Mouse (Mus musculus) neural tube, postnatal 0 days (tissue): ENCODE data around the gene Kctd12b. TPM values are rescaled to one million over a fixed set of nuclear protein-coding genes. Genes with fewer than 3 reads are reported as not detected.

ENCODE experiments used
- polyA plus RNA-seq: library from polyadenylated mRNA; unstranded; fragments of >200 nt; fragmentation: Nextera tagmentation; extraction: Ambion mirVana; gene quantifications from 2 replicates; pipeline ENCODE4 v1.2.1, GENCODE M21; 2015

The Kctd12b gene
- polyA plus RNA-seq, result 3.1 TPM in 2 replicates

DNA sequence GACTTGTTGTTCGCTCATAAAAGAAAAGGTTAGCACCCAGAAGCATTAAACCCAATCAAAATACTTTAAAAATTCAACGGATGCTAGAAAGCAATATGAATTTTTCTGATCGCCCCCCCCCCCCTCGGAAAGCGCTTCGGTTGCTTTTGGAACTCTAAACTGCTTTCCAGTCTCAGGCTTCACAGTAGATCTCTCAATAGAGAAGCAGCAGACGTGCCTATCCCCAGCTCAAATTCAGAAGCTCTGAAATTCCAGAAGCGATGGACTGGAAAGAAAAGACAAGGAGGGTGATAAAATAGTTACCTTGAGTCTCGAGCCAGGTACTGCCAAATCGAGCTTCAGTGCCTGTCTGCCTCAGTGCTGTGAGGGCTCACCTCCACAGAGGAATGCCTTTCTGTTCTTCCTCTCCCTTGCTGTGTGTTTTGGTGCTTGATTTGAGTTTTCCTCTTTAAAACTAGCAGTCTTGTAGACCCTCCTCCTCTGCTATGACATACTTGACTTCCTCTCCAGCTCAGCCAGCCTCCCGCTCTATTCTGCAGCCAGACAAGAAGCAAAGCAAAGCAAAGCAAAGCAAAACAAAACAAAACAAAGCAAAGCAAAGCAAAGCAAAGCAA, at the start of gene Kctd12b:
Gene Kctd12b, minus strand, starts transcription at position 610 of the 614 bp plus-strand sequence.

DNA sequence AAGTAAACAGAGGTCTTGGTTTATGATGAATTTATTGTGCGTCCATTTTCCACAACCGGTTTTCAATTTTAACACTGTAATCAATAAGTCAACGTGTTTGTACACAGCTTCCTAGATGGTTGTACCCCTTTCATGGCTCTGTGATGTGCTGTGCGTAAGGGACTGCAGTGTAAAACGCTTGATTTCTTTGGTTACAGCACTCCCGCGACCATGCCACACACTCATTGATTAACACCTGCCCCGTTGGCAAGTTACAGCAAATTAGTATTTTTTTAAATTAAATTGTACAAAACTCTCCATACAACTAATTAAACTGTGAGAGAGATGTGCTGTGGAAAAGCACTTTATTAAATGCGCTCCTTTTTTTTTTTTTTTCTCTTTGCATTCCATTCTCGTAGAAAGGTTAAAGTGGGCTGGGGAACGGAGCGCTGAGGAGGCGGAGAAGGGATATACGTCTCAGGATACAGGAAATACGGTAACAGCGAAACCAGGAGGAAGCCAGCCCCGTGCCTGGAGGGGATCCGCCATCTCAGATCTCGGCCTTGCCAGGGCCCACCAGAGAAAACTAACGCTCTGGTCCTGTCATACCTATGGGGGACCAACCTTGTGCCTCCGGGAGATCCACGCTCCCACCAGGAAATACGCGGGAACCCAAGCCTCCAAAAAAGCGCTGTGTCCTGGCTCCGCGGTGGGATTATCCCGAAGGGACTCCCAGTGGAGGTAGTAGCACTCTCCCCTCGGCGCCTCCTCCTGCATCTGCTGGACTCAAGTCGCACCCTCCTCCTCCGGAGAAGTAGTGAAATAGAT, 27.1 kb upstream of the Kctd12b start, which contains the start of gene Nbdy:
Gene Nbdy, plus strand, starts transcription at position 481 of the 807 bp plus-strand sequence.

Other genes starting within 250 kb of the Kctd12b start
- 55.0 and 55.1 TPM in 2 replicates for gene Ubqln2, start 198.2 kb downstream of the Kctd12b start, polyA plus RNA-seq
- not detected in 2 replicates for gene Cypt3, start 137.8 kb downstream of the Kctd12b start, polyA plus RNA-seq
- gene Nbdy, start 27.2 kb upstream of the Kctd12b start, polyA plus RNA-seq, result 199 and 211 TPM in 2 replicates
- 25.2 and 26.7 TPM in 2 replicates for gene Spin2c, start 135.8 kb upstream of the Kctd12b start, polyA plus RNA-seq